Mouse (Mus musculus) hindbrain, embryonic 13.5 days (tissue): ENCODE measurements around the gene Hip1r. TPM values are rescaled to one million over a fixed set of nuclear protein-coding genes. Genes with fewer than 3 reads are reported as not detected.

ENCODE experiments used
- ATAC-seq: fragments of 200-750 bp; cut with Nextera tagmentation; 2 replicates; pipeline ENCODE4 v1.8.0; 2017; ENCODE audit warnings: moderate TSS enrichment; ENCODE audit not compliant: low FRiP score
- H3K27ac ChIP-seq: fragments of 300-500 bp; sonication (generic); 2 replicates; pipeline ENCODE4 v1.5.1; 2015; ENCODE audit warnings: inconsistent platforms, mild to moderate bottlenecking, moderate library complexity
- H3K27me3 ChIP-seq: fragments of 300-500 bp; sonication (generic); 2 replicates; pipeline ENCODE4 v1.6.1; 2015; ENCODE audit warnings: mild to moderate bottlenecking, inconsistent platforms
- H3K36me3 ChIP-seq: fragments of 300-500 bp; sonication (generic); 2 replicates; pipeline ENCODE4 v1.6.1; 2015; ENCODE audit warnings: mild to moderate bottlenecking, inconsistent platforms
- H3K4me1 ChIP-seq: fragments of 300-500 bp; sonication (generic); replicated peaks from 2 replicates; pipeline ENCODE4 v1.6.1; 2015; ENCODE audit warnings: inconsistent platforms
- H3K4me2 ChIP-seq: fragments of 300-500 bp; sonication (generic); 2 replicates; pipeline ENCODE4 v1.6.1; 2015; ENCODE audit warnings: inconsistent platforms, mild to moderate bottlenecking, moderate library complexity
- H3K4me3 ChIP-seq: fragments of 300-500 bp; sonication (generic); 2 replicates; pipeline ENCODE4 v1.5.1; 2015; ENCODE audit warnings: mild to moderate bottlenecking, inconsistent platforms
- H3K9ac ChIP-seq: fragments of 300-500 bp; sonication (generic); 2 replicates; pipeline ENCODE4 v1.6.1; 2015; ENCODE audit warnings: mild to moderate bottlenecking, inconsistent platforms
- H3K9me3 ChIP-seq: fragments of 300-500 bp; sonication (generic); 2 replicates; pipeline ENCODE4 v1.6.1; 2016; ENCODE audit warnings: inconsistent platforms
- WGBS: fragments of 180-500 bp; shearing (Covaris S2); methylation state at CpG from one replicate; pipeline ENCODE4 v1.1.7; 2015; 5-methylcytosine and 5-hydroxymethylcytosine counted together
- polyA plus RNA-seq: library from polyadenylated mRNA; unstranded; fragments of >200 nt; fragmentation: Nextera tagmentation; extraction: Ambion mirVana; gene quantifications from 2 replicates; pipeline ENCODE4 v1.2.1, GENCODE M21; 2015

Gene Hip1r
- polyA plus RNA-seq, 1 experiment from 2014 or later, result 25.5 TPM

DNA sequence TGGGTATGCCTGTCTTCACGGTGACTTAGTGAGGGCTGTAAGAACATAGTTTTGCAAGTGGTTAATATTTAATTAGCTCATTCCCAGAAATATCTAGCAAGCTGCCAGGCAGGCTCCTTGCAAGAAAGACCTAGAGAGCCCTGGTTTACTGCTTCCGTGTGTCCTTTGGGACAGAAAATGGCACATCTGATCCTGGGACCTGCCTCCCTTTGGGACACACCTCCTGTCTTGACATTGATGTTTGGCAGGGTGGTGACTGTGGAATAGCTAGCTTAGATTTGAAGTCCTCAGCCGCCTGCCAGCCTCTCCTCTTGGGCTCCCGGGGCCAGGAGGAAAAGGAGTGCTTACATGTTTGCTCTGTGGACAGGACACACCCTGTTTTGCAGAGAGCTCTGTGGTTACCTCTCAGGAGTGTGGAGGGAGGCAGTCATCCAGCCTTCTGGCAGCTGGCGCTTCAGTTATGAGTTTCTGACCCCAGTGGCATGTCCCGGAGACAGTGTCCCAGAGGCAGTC lies 2.3 kb downstream of the Hip1r start:
- H3K4me1 ChIP-seq, result peaks cover 42% of the 10 kb centered on the region
- WGBS, result 64% methylated on average over 6 of the region's 6 CpGs
- H3K36me3 ChIP-seq, result no peaks in the 10 kb centered on the region
- no peak overlapping the region for H3K9ac ChIP-seq
- H3K4me2 ChIP-seq, result peak overlapping the region; percentile 91
- H3K9me3 ChIP-seq, result no peaks in the 10 kb centered on the region
- H3K27ac ChIP-seq, result no peak overlapping the region
- no peak for ATAC-seq
- no peak overlapping the region for H3K4me3 ChIP-seq
- peaks cover 54% of the 10 kb centered on the region for H3K27me3 ChIP-seq

DNA sequence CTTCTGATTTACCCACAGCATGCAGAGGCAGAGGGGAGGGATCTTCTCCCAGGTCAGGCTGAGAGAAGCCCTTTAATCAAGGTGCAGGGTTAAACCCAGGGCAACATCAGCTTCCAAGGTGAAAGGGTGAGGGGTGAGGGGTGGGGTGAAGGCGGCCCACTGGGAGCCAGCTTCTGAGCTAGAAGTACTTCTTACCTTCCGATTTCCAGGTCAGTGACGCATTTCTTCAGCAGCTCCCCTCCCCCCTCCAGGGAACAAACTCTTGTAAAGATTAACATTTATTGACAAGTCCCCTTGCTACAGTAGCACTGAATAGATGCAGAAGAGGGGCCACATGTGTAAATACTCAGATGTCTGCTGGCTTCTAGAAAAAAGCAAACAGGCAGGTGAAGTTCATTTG lies 3.8 kb downstream of the Hip1r start:
- no peak overlapping the region for H3K27ac ChIP-seq
- no peaks in the 10 kb centered on the region for H3K9me3 ChIP-seq

GRCm38 (mm10) chr5:123978131-123978530 lies 4.7 kb downstream of the Hip1r start:
- H3K27ac ChIP-seq, result no peak overlapping the region
- no peak overlapping the region for H3K4me3 ChIP-seq
- H3K4me2 ChIP-seq, result no peak overlapping the region
- H3K4me1 ChIP-seq, result peaks cover 38% of the 10 kb centered on the region
- no peak overlapping the region for H3K9ac ChIP-seq
- H3K9me3 ChIP-seq, result no peaks in the 10 kb centered on the region
- H3K27me3 ChIP-seq, result peaks cover 57% of the 10 kb centered on the region
- H3K36me3 ChIP-seq, result no peaks in the 10 kb centered on the region
- 74% methylated on average over 5 of the region's 5 CpGs for WGBS
- ATAC-seq, result no peak

More for the DNA sequence above, 3.8 kb downstream of the Hip1r start:
- Histone ChIP-seq H3K4me2 (no peak overlapping the region), H3K4me1 (peaks cover 42% of the 10 kb centered on the region), H3K36me3 (no peaks in the 10 kb centered on the region), H3K4me3 (no peak overlapping the region), H3K27me3 (peaks cover 51% of the 10 kb centered on the region), H3K9ac (peak overlapping the region; percentile 13; the same call in 1 of the 2 replicates)
- ATAC-seq, result no peak
- 40% methylated on average over 3 of the region's 3 CpGs for WGBS

- Histone ChIP-seq H3K4me1 (peaks cover 30% of the 10 kb centered on the region), H3K9me3 (no peaks in the 10 kb centered on the region), H3K4me2 (no peak overlapping the region), H3K4me3 (no peak overlapping the region), H3K27me3 (peaks cover 66% of the 10 kb centered on the region), H3K9ac (0 out of 2 replicates have a peak overlapping the region, but pooled peaks have one; percentile 35), H3K36me3 (no peaks in the 10 kb centered on the region), H3K27ac (no peak overlapping the region)
- 65% methylated on average over 18 of the region's 18 CpGs for WGBS
- no peak for ATAC-seq
Observed at GRCm38 (mm10) chr5:123979221-123979979, 6.0 kb downstream of the Hip1r start.

DNA sequence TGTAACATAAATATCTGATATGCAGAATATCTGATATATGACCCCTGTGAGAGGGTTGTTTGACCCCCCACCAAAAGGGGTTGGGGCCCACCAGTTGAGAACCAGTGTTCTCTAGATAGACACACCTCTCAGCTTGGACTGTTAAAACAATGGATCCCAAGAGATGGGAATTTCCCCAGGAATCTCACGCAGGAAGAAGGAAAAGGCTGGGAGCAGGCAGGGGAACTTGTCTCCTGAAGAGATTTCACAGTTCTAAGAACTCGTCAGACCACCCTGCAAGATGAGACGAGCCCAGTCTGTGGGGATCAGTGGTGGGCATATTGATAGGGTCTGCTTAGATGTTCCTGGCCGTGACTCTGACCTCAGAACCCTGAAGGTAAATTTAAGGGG lies 6.5 kb downstream of the Hip1r start:
- Histone ChIP-seq H3K4me1 (peaks cover 25% of the 10 kb centered on the region), H3K4me3 (no peak overlapping the region), H3K27ac (no peak overlapping the region), H3K9ac (no peak overlapping the region), H3K36me3 (no peaks in the 10 kb centered on the region), H3K9me3 (no peaks in the 10 kb centered on the region), H3K4me2 (no peak overlapping the region), H3K27me3 (peaks cover 72% of the 10 kb centered on the region)
- WGBS, result 70% methylated on average over 4 of the region's 4 CpGs
- no peak for ATAC-seq

DNA sequence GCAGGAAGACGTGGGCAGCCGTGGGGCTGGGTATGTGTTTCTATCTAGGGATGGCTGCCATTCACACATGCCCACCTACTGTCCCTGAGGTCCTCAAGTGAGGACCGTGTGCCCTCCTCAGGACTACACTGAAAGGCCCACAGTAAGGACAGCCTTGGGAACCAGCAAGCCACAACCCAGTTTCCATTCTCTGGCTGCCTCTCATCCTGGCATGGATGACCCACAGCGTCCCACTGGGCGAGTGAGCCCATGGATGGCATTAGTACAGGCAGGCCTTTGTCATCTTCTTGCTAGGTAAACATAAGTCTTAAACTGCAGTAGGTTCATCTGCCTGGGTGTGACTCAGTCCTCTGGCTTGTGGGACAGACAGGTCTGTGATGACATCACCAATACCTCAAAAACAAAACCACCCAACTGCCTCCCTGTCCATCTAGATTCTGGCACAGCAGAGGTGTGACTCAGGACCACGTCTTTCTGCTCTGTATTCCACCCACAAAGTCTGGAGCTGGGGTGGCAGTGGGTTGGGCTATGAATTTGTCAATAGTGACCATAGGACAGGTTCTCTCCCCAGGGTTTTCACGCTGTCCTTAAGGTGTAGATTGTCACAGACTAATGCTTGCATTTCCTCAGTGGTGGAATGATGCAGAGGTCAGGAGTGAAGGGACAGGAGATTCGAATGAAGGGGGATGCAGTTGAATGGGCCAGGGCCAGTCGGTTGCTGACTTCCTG lies 7.3 kb downstream of the Hip1r start:
- no peak for ATAC-seq
- 84% methylated on average over 9 of the region's 9 CpGs for WGBS
- Histone ChIP-seq H3K4me3 (no peak overlapping the region), H3K9me3 (no peaks in the 10 kb centered on the region), H3K27me3 (peaks cover 72% of the 10 kb centered on the region), H3K4me1 (peaks cover 18% of the 10 kb centered on the region), H3K36me3 (no peaks in the 10 kb centered on the region), H3K27ac (no peak overlapping the region), H3K9ac (no peak overlapping the region), H3K4me2 (no peak overlapping the region)

DNA sequence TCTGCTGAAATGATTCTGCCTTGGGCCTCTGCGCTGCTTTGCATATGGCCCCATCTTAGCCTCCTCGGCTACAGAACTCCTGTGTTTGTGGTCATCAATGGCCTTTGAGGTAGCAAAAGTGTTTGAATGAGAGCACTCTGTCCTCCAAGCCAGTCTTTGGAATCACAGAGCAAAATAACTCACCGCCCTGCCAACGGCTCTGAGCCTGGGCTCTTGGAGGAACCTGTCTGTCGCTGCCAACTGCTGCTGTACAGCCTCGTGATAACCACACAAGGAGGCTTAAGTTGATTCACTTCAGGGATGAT lies 7.8 kb downstream of the Hip1r start:
- H3K36me3 ChIP-seq, result no peaks in the 10 kb centered on the region
- no peak overlapping the region for H3K4me3 ChIP-seq
- ATAC-seq, result no peak
- H3K9ac ChIP-seq, result no peak overlapping the region
- WGBS, result 78% methylated on average over 6 of the region's 6 CpGs
- no peak overlapping the region for H3K27ac ChIP-seq
- no peaks in the 10 kb centered on the region for H3K9me3 ChIP-seq
- peaks cover 12% of the 10 kb centered on the region for H3K4me1 ChIP-seq
- H3K27me3 ChIP-seq, result peaks cover 72% of the 10 kb centered on the region
- H3K4me2 ChIP-seq, result no peak overlapping the region

- 85% methylated on average over 11 of the region's 11 CpGs for WGBS
- ATAC-seq, result no peak
- Histone ChIP-seq H3K36me3 (no peaks in the 10 kb centered on the region), H3K4me3 (no peak overlapping the region), H3K27ac (no peak overlapping the region), H3K27me3 (peaks cover 72% of the 10 kb centered on the region), H3K4me1 (peaks cover 15% of the 10 kb centered on the region), H3K9ac (no peak overlapping the region), H3K4me2 (no peak overlapping the region), H3K9me3 (no peaks in the 10 kb centered on the region)
Observed at GRCm38 (mm10) chr5:123982838-123983237, 9.4 kb downstream of the Hip1r start.

GRCm38 (mm10) chr5:123985434-123985833 lies 12.0 kb downstream of the Hip1r start:
- H3K9ac ChIP-seq, result no peak overlapping the region
- H3K4me1 ChIP-seq, result peaks cover 27% of the 10 kb centered on the region
- H3K9me3 ChIP-seq, result no peaks in the 10 kb centered on the region
- H3K36me3 ChIP-seq, result no peaks in the 10 kb centered on the region
- H3K27me3 ChIP-seq, result peaks cover 76% of the 10 kb centered on the region
- ATAC-seq, result no peak
- H3K27ac ChIP-seq, result no peak overlapping the region
- no peak overlapping the region for H3K4me2 ChIP-seq
- 79% methylated on average over 9 of the region's 9 CpGs for WGBS
- H3K4me3 ChIP-seq, result no peak overlapping the region

- Histone ChIP-seq H3K27ac (no peak overlapping the region), H3K27me3 (peaks cover 79% of the 10 kb centered on the region), H3K4me3 (no peak overlapping the region), H3K9ac (no peak overlapping the region), H3K9me3 (no peaks in the 10 kb centered on the region), H3K4me2 (no peak overlapping the region), H3K4me1 (peaks cover 42% of the 10 kb centered on the region), H3K36me3 (no peaks in the 10 kb centered on the region)
- ATAC-seq, result no peak
- WGBS, result 94% methylated on average over 2 of the region's 2 CpGs
Observed at GRCm38 (mm10) chr5:123986925-123987324, 13.5 kb downstream of the Hip1r start.

- ATAC-seq, result no peak
- no peak overlapping the region for H3K4me2 ChIP-seq
- no peak overlapping the region for H3K9ac ChIP-seq
- no peak overlapping the region for H3K4me3 ChIP-seq
- peaks cover 85% of the 10 kb centered on the region for H3K27me3 ChIP-seq
- no peaks in the 10 kb centered on the region for H3K9me3 ChIP-seq
- H3K36me3 ChIP-seq, result no peaks in the 10 kb centered on the region
- H3K4me1 ChIP-seq, result peaks cover 47% of the 10 kb centered on the region
- no peak overlapping the region for H3K27ac ChIP-seq
- WGBS, result 77% methylated on average over 4 of the region's 4 CpGs
Observed at GRCm38 (mm10) chr5:123987511-123987910, 14.1 kb downstream of the Hip1r start.

DNA sequence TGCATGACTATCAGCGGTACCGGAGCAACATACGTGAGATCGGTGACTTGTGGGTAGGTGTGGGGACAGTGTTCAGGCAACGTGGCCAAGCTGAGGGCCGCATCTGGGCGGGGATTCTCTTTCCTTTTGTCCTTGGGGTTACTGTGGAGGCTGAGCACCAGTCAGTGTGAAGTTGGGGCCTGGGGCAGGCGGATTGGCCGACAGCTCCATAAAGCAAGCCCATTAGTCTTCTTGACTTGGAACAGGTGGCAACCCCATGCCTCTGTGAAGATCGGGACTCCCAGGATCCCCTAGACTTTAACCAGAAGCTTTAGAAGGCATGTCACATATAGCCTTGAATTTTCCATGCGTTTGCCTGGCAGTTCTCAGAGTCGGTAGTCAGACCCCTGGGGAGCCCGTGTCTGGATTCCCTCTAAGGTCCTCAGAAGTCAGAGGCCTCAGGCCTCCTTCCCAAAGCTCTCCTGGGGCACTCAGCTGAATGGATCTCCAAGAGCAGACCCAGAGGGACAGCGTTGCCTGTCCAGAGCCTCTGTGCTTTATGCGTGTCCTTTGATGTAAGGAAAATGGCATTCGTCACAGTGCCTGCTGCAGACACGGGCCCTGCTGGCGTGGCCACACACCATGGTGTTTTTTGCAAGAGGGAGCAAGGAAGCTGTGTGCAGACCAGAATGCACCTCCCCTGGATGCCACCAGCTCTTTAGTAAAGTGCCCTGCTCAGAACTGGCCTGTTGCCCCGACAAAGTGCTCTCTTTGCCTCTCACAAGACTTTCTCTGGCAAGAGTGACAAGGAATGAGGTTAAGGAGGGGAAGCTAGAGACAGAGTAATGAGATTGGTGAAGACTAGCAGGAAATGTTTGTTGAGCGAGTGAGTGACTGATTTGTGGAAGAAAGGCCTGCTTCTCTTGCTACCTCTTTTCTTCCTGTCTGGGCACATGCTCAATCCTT lies 16.8 kb downstream of the Hip1r start:
- H3K4me2 ChIP-seq, result no peak overlapping the region
- peaks cover 72% of the 10 kb centered on the region for H3K27me3 ChIP-seq
- no peaks in the 10 kb centered on the region for H3K9me3 ChIP-seq
- H3K36me3 ChIP-seq, result no peaks in the 10 kb centered on the region
- H3K27ac ChIP-seq, result 0 out of 2 replicates have a peak overlapping the region, but pooled peaks have one; percentile 35
- peak overlapping the region; percentile 36 for H3K9ac ChIP-seq
- no peak for ATAC-seq
- WGBS, result 33% methylated on average over 20 of the region's 20 CpGs
- H3K4me3 ChIP-seq, result no peak overlapping the region
- peaks cover 54% of the 10 kb centered on the region for H3K4me1 ChIP-seq
